Mouse (Mus musculus) forebrain, embryonic 11.5 days (tissue): Measurements from ENCODE around the gene Bcl2. TPM values are rescaled to one million over a fixed set of nuclear protein-coding genes. Genes with fewer than 3 reads are reported as not detected.

Source experiments
- ATAC-seq: fragments of 200-750 bp; cut with Nextera tagmentation; replicated peaks from 2 replicates; pipeline ENCODE4 v1.8.0; 2017; ENCODE audit warnings: moderate TSS enrichment; ENCODE audit not compliant: low FRiP score
- DNase-seq: peaks from one replicate; pipeline ENCODE4 v3.0.0-alpha.2; 2017; ENCODE audit warnings: low spot score
- H3K27ac ChIP-seq: fragments of 300-500 bp; sonication (generic); 2 replicates; pipeline ENCODE4 v1.5.1; 2014; ENCODE audit warnings: low read depth, low read length
- H3K27me3 ChIP-seq: fragments of 300-500 bp; sonication (generic); 2 replicates; pipeline ENCODE4 v1.6.1; 2014; ENCODE audit warnings: mild to moderate bottlenecking, low read length, mixed read lengths; ENCODE audit not compliant: control insufficient read depth, insufficient read depth
- H3K36me3 ChIP-seq: fragments of 300-500 bp; sonication (generic); 2 replicates; pipeline ENCODE4 v1.6.1; 2014; ENCODE audit warnings: mild to moderate bottlenecking, low read length, moderate library complexity, mixed read lengths; ENCODE audit not compliant: control insufficient read depth, insufficient read depth
- H3K4me1 ChIP-seq: fragments of 300-500 bp; sonication (generic); replicated peaks from 2 replicates; pipeline ENCODE4 v1.6.1; 2014; ENCODE audit warnings: low read length, mixed read lengths; ENCODE audit not compliant: control insufficient read depth, insufficient read depth
- H3K4me2 ChIP-seq: fragments of 300-500 bp; sonication (generic); 2 replicates; pipeline ENCODE4 v1.6.1; 2014; ENCODE audit warnings: low read depth, mild to moderate bottlenecking, low read length, moderate library complexity, mixed read lengths; ENCODE audit not compliant: severe bottlenecking
- H3K4me3 ChIP-seq: fragments of 300-500 bp; sonication (generic); 2 replicates; pipeline ENCODE4 v1.5.1; 2014; ENCODE audit warnings: low read depth, low read length
- H3K9ac ChIP-seq: fragments of 300-500 bp; sonication (generic); 2 replicates; pipeline ENCODE4 v1.6.1; 2014; ENCODE audit warnings: low read length
- H3K9me3 ChIP-seq: fragments of 300-500 bp; sonication (generic); 2 replicates; pipeline ENCODE4 v1.6.1; 2016; ENCODE audit warnings: low read length, mixed read lengths; ENCODE audit not compliant: control insufficient read depth
- WGBS: fragments of 180-500 bp; shearing (Covaris S2); extraction: QIAGEN DNeasy Blood & Tissue Kit; methylation state at CpG from one replicate; pipeline ENCODE4 v1.1.7; 2014; 5-methylcytosine and 5-hydroxymethylcytosine counted together
- polyA plus RNA-seq: library from polyadenylated mRNA; unstranded; fragments of >200 nt; fragmentation: Nextera tagmentation; extraction: Ambion mirVana; gene quantifications from 2 replicates; pipeline ENCODE4 v1.2.1, GENCODE M21; 2014

Gene Bcl2
- polyA plus RNA-seq, 1 experiment from 2014 or later: 6.9 TPM

- H3K9me3 ChIP-seq: no peaks in the 10 kb centered on the region
- H3K27me3 ChIP-seq: no peaks in the 10 kb centered on the region
- no peak overlapping the region for H3K4me3 ChIP-seq
- no peak for ATAC-seq
- no peaks in the 10 kb centered on the region for H3K36me3 ChIP-seq
- H3K27ac ChIP-seq: no peak overlapping the region
- 83% methylated on average over 6 of the region's 6 CpGs for WGBS
- no peak overlapping the region for H3K9ac ChIP-seq
- DNase-seq: no peak
- no peak overlapping the region for H3K4me2 ChIP-seq
- H3K4me1 ChIP-seq: no peaks in the 10 kb centered on the region
Observed at GRCm38 (mm10) chr1:106690887-106691286, 23.2 kb downstream of the Bcl2 start.

- Histone ChIP-seq H3K4me1 (no peaks in the 10 kb centered on the region), H3K4me2 (no peak overlapping the region), H3K9ac (no peak overlapping the region), H3K9me3 (no peaks in the 10 kb centered on the region), H3K27me3 (no peaks in the 10 kb centered on the region), H3K36me3 (no peaks in the 10 kb centered on the region), H3K27ac (no peak overlapping the region), H3K4me3 (no peak overlapping the region)
- DNase-seq: no peak
- ATAC-seq: no peak
- 81% methylated on average over 5 of the region's 5 CpGs for WGBS
Observed at GRCm38 (mm10) chr1:106688161-106688516, 25.9 kb downstream of the Bcl2 start.

DNA sequence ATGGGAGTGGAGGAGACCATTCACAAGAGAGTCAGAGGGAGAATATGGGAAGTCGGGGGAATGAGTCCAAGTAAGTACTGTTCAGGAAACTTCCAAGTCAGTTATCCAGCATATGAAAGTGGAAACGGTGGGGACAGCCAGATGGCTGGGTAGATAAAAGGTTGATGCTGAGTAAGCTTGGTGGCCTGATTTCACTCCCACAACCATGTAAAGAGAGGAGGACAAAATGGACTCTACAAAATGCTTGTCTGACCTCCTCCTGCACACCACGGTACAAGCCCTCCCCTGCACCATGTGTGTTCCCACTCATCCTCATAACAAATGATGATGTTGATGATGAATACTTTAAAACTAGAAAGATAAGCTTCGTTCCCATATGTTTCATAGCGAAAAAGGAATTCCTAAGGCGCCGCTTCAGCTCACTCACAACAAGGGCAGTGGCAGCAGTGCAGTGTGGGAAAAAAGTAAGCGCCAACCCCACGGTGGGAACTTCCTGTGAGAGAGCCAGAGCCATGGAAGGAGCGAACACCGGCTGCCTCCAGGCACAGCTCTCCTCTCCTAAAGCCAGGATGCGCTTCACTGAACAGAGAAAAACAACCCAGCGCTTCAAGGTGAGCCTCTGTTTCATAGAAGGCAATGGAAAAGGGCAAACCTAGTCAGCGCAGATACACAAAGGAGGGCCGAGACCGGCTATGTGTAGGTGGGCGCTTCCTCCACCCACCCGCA, 26.5 kb downstream of the Bcl2 start:
- WGBS: 89% methylated on average over 18 of the region's 18 CpGs
- H3K27ac ChIP-seq: no peak overlapping the region
- DNase-seq (no peak), ATAC-seq (no peak)
- H3K4me1 ChIP-seq: no peaks in the 10 kb centered on the region
- no peak overlapping the region for H3K4me2 ChIP-seq
- no peak overlapping the region for H3K4me3 ChIP-seq
- H3K36me3 ChIP-seq: no peaks in the 10 kb centered on the region
- no peaks in the 10 kb centered on the region for H3K9me3 ChIP-seq
- H3K9ac ChIP-seq: no peak overlapping the region
- no peaks in the 10 kb centered on the region for H3K27me3 ChIP-seq

- H3K4me2 ChIP-seq: no peak overlapping the region
- DNase-seq: no peak
- WGBS: 70% methylated on average over 2 of the region's 2 CpGs
Observed at GRCm38 (mm10) chr1:106685702-106686101, 28.4 kb downstream of the Bcl2 start.

GRCm38 (mm10) chr1:106684546-106684945, 29.5 kb downstream of the Bcl2 start:
- ATAC-seq (no peak), DNase-seq (no peak)
- Histone ChIP-seq H3K36me3 (no peaks in the 10 kb centered on the region), H3K9me3 (no peaks in the 10 kb centered on the region), H3K9ac (no peak overlapping the region), H3K4me2 (no peak overlapping the region), H3K4me1 (no peaks in the 10 kb centered on the region), H3K27me3 (no peaks in the 10 kb centered on the region), H3K4me3 (no peak overlapping the region), H3K27ac (no peak overlapping the region)
- 89% methylated on average over 3 of the region's 3 CpGs for WGBS

More at GRCm38 (mm10) chr1:106685702-106686101, 28.4 kb downstream of the Bcl2 start:
- H3K4me3 ChIP-seq: no peak overlapping the region
- no peaks in the 10 kb centered on the region for H3K27me3 ChIP-seq
- no peak overlapping the region for H3K27ac ChIP-seq
- no peaks in the 10 kb centered on the region for H3K36me3 ChIP-seq
- no peaks in the 10 kb centered on the region for H3K9me3 ChIP-seq
- no peak overlapping the region for H3K9ac ChIP-seq
- no peaks in the 10 kb centered on the region for H3K4me1 ChIP-seq
- ATAC-seq: no peak

DNA sequence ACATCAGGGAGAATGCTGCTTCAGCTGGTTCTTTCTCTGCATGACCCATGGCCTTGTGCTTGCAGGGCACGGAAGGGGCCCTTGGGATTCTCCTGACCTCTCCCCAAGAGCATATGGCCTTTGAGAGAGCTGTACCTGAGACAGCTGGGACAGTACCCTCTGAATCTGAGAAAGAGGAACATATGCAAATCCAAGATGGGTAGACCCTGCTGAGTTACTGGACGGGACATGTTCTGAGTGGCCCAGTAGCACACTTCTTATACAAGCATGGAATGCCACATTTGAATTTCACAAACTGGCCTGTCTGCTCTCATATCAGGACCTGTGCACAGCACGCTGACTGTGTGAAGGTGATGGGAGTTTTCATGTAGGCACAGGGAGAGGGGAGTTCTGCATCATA, 31.2 kb downstream of the Bcl2 start:
- Histone ChIP-seq H3K4me1 (no peaks in the 10 kb centered on the region), H3K4me2 (no peak overlapping the region), H3K9ac (no peak overlapping the region), H3K27me3 (no peaks in the 10 kb centered on the region), H3K27ac (no peak overlapping the region), H3K9me3 (no peaks in the 10 kb centered on the region), H3K4me3 (no peak overlapping the region), H3K36me3 (no peaks in the 10 kb centered on the region)
- 85% methylated on average over 3 of the region's 3 CpGs for WGBS
- DNase-seq (no peak), ATAC-seq (no peak)

- Histone ChIP-seq H3K9ac (no peak overlapping the region), H3K4me3 (no peak overlapping the region), H3K36me3 (no peaks in the 10 kb centered on the region), H3K27ac (no peak overlapping the region), H3K27me3 (no peaks in the 10 kb centered on the region), H3K4me1 (no peaks in the 10 kb centered on the region), H3K9me3 (no peaks in the 10 kb centered on the region), H3K4me2 (no peak overlapping the region)
- no peak for DNase-seq
- WGBS: 87% methylated on average over 6 of the region's 6 CpGs
- no peak for ATAC-seq
Observed at GRCm38 (mm10) chr1:106679800-106680515, 34.1 kb downstream of the Bcl2 start.

DNA sequence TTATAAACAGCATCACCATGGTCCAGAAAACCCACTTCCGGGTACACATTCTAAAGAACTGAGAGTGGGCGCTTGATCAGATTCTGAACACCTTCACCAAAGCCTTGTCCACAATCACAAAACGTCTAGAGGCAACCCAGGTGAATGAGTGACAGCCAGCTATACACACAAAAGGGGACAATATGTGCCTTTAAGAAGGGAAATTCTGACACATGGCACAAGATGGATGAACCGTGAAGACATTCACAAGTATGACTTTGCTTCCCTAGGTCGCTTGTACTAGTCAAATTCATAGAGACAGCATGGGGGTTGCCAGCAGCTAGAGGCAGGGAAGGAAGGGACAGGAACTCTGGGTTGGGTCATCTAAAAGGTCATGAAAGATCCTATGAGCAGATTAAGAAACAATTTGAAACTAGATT, 36.0 kb downstream of the Bcl2 start:
- Histone ChIP-seq H3K27ac (no peak overlapping the region), H3K36me3 (no peaks in the 10 kb centered on the region), H3K9me3 (no peaks in the 10 kb centered on the region), H3K4me2 (no peak overlapping the region), H3K4me3 (no peak overlapping the region), H3K9ac (no peak overlapping the region), H3K27me3 (no peaks in the 10 kb centered on the region), H3K4me1 (no peaks in the 10 kb centered on the region)
- whole genome bisulfite sequencing: 84% methylated on average over 5 of the region's 5 CpGs
- ATAC-seq (no peak), DNase-seq (no peak)
